Mouse (Mus musculus) midbrain, embryonic 12.5 days (tissue): ENCODE measurements around the gene Ttc30b. TPM values are rescaled to one million over a fixed set of nuclear protein-coding genes. Genes with fewer than 3 reads are reported as not detected.

Experiments used
- ATAC-seq: fragments of 200-750 bp; cut with Nextera tagmentation; 2 replicates; pipeline ENCODE4 v1.8.0; 2017; ENCODE audit warnings: low read depth, moderate TSS enrichment, moderate library complexity; ENCODE audit not compliant: low FRiP score
- H3K27ac ChIP-seq: fragments of 300-500 bp; sonication (generic); replicated peaks from 2 replicates; pipeline ENCODE4 v1.5.1; 2016; ENCODE audit warnings: mild to moderate bottlenecking
- H3K27me3 ChIP-seq: fragments of 300-500 bp; sonication (generic); 2 replicates; pipeline ENCODE4 v1.6.1; 2016; ENCODE audit warnings: mild to moderate bottlenecking
- H3K36me3 ChIP-seq: fragments of 300-500 bp; sonication (generic); 2 replicates; pipeline ENCODE4 v1.6.1; 2016
- H3K4me1 ChIP-seq: fragments of 300-500 bp; sonication (generic); 2 replicates; pipeline ENCODE4 v1.6.1; 2016
- H3K4me2 ChIP-seq: fragments of 300-500 bp; sonication (generic); replicated peaks from 2 replicates; pipeline ENCODE4 v1.6.1; 2016; ENCODE audit warnings: mild to moderate bottlenecking, moderate library complexity
- H3K4me3 ChIP-seq: fragments of 300-500 bp; sonication (generic); 2 replicates; pipeline ENCODE4 v1.5.1; 2016; ENCODE audit warnings: mild to moderate bottlenecking
- H3K9ac ChIP-seq: fragments of 300-500 bp; sonication (generic); replicated peaks from 2 replicates; pipeline ENCODE4 v1.6.1; 2016; ENCODE audit warnings: mild to moderate bottlenecking, moderate library complexity
- H3K9me3 ChIP-seq: fragments of 300-500 bp; sonication (generic); 2 replicates; pipeline ENCODE4 v1.6.1; 2016; ENCODE audit warnings: mild to moderate bottlenecking
- WGBS: fragments of 180-500 bp; shearing (Covaris S2); methylation state at CpG from one replicate; pipeline ENCODE4 v1.1.7; 2016; 5-methylcytosine and 5-hydroxymethylcytosine counted together
- polyA plus RNA-seq: library from polyadenylated mRNA; unstranded; fragments of >200 nt; fragmentation: Nextera tagmentation; extraction: Ambion mirVana; gene quantifications from 2 replicates; pipeline ENCODE4 v1.2.1, GENCODE M21; 2016

Ttc30b gene
- polyA plus RNA-seq, 1 experiment from 2014 or later = 9.7 TPM

DNA sequence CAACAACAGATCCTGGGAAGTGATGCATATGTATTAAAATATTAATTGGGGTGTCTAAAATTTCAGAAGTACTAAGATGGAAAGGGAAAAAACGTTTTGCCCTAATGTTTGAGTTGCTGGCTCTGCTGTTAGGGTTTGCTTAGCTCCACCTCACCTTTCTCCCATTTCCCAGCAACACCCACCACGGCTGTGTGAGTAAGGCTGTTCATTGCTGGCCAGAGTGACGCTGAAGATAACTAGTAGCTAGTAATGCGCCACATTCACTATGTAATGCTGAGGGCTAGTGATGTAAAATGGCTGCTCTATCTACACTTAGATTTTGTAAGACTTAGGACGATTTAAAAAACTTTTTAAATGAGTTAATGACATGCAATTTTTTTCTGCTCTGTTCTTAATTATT, 42.7 kb downstream of the Ttc30b start:
- 92% methylated on average over 5 of the region's 5 CpGs for WGBS
- no peak overlapping the region for H3K4me3 ChIP-seq
- H3K9ac ChIP-seq = no peak overlapping the region
- H3K27me3 ChIP-seq = no peaks in the 10 kb centered on the region
- ATAC-seq = no peak
- peaks cover 4% of the 10 kb centered on the region; the same call in 1 of the 2 replicates for H3K9me3 ChIP-seq
- peaks cover 12% of the 10 kb centered on the region for H3K36me3 ChIP-seq
- no peak overlapping the region for H3K4me2 ChIP-seq
- H3K27ac ChIP-seq = no peak overlapping the region
- no peaks in the 10 kb centered on the region for H3K4me1 ChIP-seq

DNA sequence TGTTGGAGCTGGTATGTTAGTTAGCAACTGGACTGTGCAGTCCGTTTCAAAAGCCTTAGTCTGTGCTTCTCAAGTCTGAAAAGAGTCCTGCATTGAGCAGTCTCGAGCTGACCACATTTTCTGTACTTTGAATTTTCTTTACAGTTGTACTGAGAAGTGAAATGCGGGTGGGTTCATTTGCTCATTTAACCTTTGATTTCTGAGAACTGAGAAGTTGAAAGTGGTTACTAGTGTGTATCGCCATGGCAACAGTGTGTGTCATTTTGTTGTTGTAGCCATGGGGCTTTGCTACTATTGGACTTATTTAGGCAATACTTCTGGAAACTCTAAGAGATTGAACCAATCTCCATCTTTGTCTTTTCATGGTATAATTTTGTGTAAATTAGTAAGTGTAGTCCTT, 46.4 kb downstream of the Ttc30b start:
- no peak for ATAC-seq
- Histone ChIP-seq H3K4me3 (no peak overlapping the region), H3K9ac (no peak overlapping the region), H3K27ac (no peak overlapping the region), H3K4me2 (no peak overlapping the region), H3K36me3 (peaks cover 11% of the 10 kb centered on the region), H3K27me3 (no peaks in the 10 kb centered on the region), H3K4me1 (no peaks in the 10 kb centered on the region), H3K9me3 (no peaks in the 10 kb centered on the region)
- WGBS = 60% methylated on average over 4 of the region's 4 CpGs

Other genes starting within 250 kb of the Ttc30b start
- gene Nfe2l2, start 233.9 kb downstream of the Ttc30b start, polyA plus RNA-seq = 17.6 and 20.3 TPM in 2 replicates
- gene Agps, start 106.4 kb downstream of the Ttc30b start, polyA plus RNA-seq = 46.3 and 52.9 TPM in 2 replicates
- gene Ttc30a2, start 39.6 kb upstream of the Ttc30b start, polyA plus RNA-seq = 0.63 and 0.70 TPM in 2 replicates
- gene Ttc30a1, start 43.4 kb upstream of the Ttc30b start, polyA plus RNA-seq = 9.1 and 9.3 TPM in 2 replicates